Mouse (Mus musculus): ENCODE measurements around the gene Map4k4.

DNA sequence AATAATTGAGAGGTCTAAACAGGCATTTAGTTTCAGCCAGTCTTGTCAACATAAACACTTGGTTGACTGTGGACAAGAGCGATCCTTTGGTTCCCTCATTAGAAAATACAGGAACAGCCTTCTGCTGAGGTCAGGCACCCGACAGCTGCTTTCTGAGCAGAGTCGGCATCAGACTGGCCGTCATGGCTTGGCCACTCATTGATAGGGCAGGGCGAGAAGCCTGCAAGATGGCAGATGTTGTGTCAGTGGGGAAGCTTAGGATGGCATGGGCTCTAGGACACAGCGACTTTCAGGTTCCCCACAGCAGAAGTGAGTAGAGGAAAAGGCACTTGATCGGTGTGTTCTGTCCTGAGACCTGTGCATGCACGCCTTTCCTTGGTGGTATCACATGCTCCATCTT, 112.0 kb downstream of the Map4k4 start:
- no peak for TF ChIP-seq POLR2A (IDR thresholded peaks at IDR 0.05; ENCODE audit: control insufficient read depth in 1 of 2, insufficient read depth in 1 of 2, low read depth in 1 of 2, low read length in 2 of 2, poor library complexity in 1 of 2)
- TF ChIP-seq EP300 (IDR thresholded peaks at IDR 0.05; ENCODE audit: low read depth in 1 of 2, low read length in 2 of 2): no peak
- TF ChIP-seq RAD21 (IDR thresholded peaks at IDR 0.05; ENCODE audit: low read depth, low read length): no peak
- no peak for TF ChIP-seq POLR2AphosphoS2 (IDR thresholded peaks at IDR 0.05; ENCODE audit: low read length)
- no peak for TF ChIP-seq MAX (IDR thresholded peaks at IDR 0.05; ENCODE audit: low read length)

All from MEL (cell line).